Mouse (Mus musculus) MEL (cell line): ENCODE results near the gene Parp9.

Experiments
- CTCF ChIP-seq, 3 experiments: IDR thresholded peaks in 2 of 3; conservative IDR thresholded peaks in 1 of 3; 2 replicates each; pipeline ENCODE4 v1.5.1; 2011 to 2012; ENCODE audit warnings: low read length in 3 of 3, low read depth in 2 of 3, mild to moderate bottlenecking in 2 of 3, improper control_type of control experiment in 1 of 3, inconsistent platforms in 1 of 3, mixed read lengths in 1 of 3, moderate library complexity in 1 of 3; ENCODE audit not compliant: control insufficient read depth in 1 of 3, insufficient read depth in 1 of 3, poor library complexity in 1 of 3, severe bottlenecking in 1 of 3
- POLR2A ChIP-seq, 2 experiments: IDR thresholded peaks; 2 replicates each; pipeline ENCODE4 v1.6.1; 2011 to 2012; ENCODE audit warnings: low read length in 2 of 2, mild to moderate bottlenecking in 2 of 2, control low read depth in 1 of 2, improper control_type of control experiment in 1 of 2, low read depth in 1 of 2, moderate library complexity in 1 of 2; ENCODE audit not compliant: control insufficient read depth in 1 of 2, insufficient read depth in 1 of 2, poor library complexity in 1 of 2
- USF2 ChIP-seq, 2 experiments: IDR thresholded peaks; 2 replicates each; pipeline ENCODE4 v1.6.1; 2011 to 2012; ENCODE audit warnings: improper control_type of control experiment in 2 of 2, low read length in 2 of 2, borderline replicate concordance in 1 of 2, inconsistent platforms in 1 of 2, low read depth in 1 of 2, mild to moderate bottlenecking in 1 of 2; ENCODE audit not compliant: insufficient read depth in 1 of 2
- ZNF384 ChIP-seq: IDR thresholded peaks from 2 replicates; pipeline ENCODE4 v1.6.1; 2012; ENCODE audit warnings: low read depth, mild to moderate bottlenecking, inconsistent platforms, low read length, improper control_type of control experiment

DNA sequence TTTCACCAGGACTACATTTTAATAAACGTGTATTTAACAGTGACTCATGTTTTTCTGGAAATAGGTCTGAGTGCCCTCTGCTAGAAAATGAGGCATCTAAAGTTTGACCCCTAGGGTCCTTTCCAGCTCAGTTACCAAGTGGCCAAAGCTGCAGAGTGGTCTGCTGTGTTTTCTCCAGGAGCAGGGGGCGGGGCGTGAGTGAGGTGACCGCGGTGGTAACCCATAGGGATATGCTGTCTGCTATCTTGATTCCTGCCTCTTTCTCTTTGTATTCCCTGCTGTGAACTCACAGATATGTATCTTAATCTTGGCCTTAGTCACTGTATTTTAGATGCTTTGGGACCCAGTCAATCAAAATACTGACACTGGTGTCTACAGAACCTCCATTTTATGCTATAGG is 13.9 kb upstream of the Parp9 start:
- TF ChIP-seq ZNF384 = no peak
- TF ChIP-seq POLR2A (IDR thresholded peaks at IDR 0.05; ENCODE audit: control insufficient read depth in 1 of 2, insufficient read depth in 1 of 2, low read depth in 1 of 2, low read length in 2 of 2, poor library complexity in 1 of 2) = no peak
- no peak for TF ChIP-seq USF2 (IDR thresholded peaks at IDR 0.05; ENCODE audit: borderline replicate concordance in 1 of 2, insufficient read depth in 1 of 2, low read depth in 1 of 2, low read length in 2 of 2)
- no peak for TF ChIP-seq CTCF (IDR thresholded peaks at IDR 0.05 in 2 of 3, conservative IDR thresholded peaks at IDR 0.05 in 1 of 3; ENCODE audit: control insufficient read depth in 1 of 3, insufficient read depth in 1 of 3, low read depth in 2 of 3, low read length in 3 of 3, poor library complexity in 1 of 3, severe bottlenecking in 1 of 3)
